Mouse (Mus musculus): Measurements from ENCODE around the gene Usp25.

The Usp25 gene

GRCm38 (mm10) chr16:77146801-77147200, 133.3 kb downstream of the Usp25 start:
- no peak for DNase-seq (ENCODE audit: low spot score)

- no peak for DNase-seq (ENCODE audit: low spot score)
These were observed 136.8 kb downstream of the Usp25 start for GRCm38 (mm10) chr16:77150338-77150737.

GRCm38 (mm10) chr16:77150884-77151283, 137.4 kb downstream of the Usp25 start:
- no peak for DNase-seq (ENCODE audit: low spot score)

DNA sequence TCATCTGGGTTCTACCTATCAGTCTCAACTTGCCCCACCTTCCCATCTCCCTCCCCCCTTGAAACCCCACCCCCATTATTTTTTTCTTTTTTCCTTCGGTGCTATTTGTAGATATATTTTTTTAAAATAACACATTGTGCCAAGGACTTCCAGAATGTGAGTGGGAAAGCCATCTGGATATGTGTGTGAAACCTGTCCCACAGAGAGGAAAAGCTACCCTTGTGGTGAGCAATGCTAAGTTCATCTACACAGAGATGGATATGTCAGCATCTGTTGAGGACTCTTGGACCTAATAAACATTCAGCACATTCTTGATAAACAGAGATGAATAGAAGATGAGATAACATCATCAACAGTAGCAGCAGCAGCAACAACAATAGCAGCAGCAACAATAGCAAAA, 138.8 kb downstream of the Usp25 start:
- no peak for DNase-seq (ENCODE audit: low spot score)

DNA sequence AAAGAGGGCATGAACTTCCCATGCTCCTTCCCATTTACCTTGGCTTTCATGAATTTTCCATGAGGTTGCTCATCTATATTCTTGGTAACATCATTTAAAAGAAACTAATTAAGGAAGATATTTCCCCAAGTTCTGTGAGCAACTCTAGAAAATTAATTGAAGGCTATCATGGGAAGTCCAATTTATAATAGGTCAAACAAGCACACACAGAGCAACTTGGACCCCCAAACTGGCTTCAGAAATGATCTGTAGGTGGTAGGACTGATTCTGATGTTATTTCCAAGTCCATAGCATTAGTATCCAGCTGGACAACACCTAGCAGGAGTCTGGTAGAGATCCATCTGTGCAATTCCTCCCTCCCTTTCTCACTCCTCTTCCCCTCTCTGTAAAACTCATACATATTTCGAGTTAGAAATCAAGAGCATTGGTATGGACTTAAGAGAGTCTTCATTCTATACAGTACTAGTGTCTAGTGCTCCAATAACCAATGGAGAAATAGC, 139.8 kb downstream of the Usp25 start:
- DNase-seq (ENCODE audit: low spot score), result no peak

GRCm38 (mm10) chr16:77153815-77154214, 140.3 kb downstream of the Usp25 start:
- no peak for DNase-seq (ENCODE audit: low spot score)

DNA sequence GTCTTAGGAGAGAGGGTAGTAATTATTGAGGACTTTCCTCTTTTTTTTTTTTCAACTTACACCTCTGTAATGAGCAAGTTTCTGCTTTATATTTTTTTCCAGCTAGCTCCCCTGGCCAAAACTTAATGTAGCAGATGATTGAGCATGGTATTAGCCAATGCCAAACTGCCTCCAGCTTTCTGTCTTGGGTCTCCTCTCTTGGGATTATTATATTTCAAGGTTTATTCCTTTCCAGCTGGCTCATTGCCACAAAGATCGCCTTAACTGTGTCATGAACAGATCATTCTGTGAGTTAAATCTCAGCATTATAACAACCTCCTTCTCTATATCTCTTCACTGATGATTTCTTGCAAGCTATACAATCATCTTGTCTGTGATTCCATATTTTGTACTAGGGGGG, 141.3 kb downstream of the Usp25 start:
- no peak for DNase-seq (ENCODE audit: low spot score)
